Mouse (Mus musculus) CH12.LX (cell line): ENCODE measurements around the gene Camkk2. TPM values are rescaled to one million over a fixed set of nuclear protein-coding genes. Genes with fewer than 3 reads are reported as not detected.

ENCODE experiments used
- DNase-seq: peaks from one replicate; pipeline ENCODE4 v3.0.0-alpha.2; 2013; ENCODE audit errors: extremely low read depth
- H3K27ac ChIP-seq: 2 replicates; pipeline ENCODE4 v1.5.1; 2012; ENCODE audit warnings: low read depth, mild to moderate bottlenecking, control low read depth, moderate library complexity; ENCODE audit not compliant: insufficient read depth
- H3K27me3 ChIP-seq: replicated peaks from 2 replicates; pipeline ENCODE3; 2012; ENCODE audit warnings: inconsistent platforms
- H3K36me3 ChIP-seq, 2 experiments: replicated peaks in 1 of 2; 2 replicates each; pipeline versions ENCODE3 to v1.6.1; 2012; ENCODE audit warnings: inconsistent platforms in 1 of 2, low read length in 1 of 2, mild to moderate bottlenecking in 1 of 2, mixed read lengths in 1 of 2, moderate library complexity in 1 of 2; ENCODE audit not compliant: control insufficient read depth in 1 of 2, insufficient read depth in 1 of 2
- H3K4me1 ChIP-seq, 2 experiments: 2 replicates each; pipeline ENCODE4 v1.6.1; 2012; ENCODE audit warnings: inconsistent platforms in 1 of 2, moderate library complexity in 1 of 2; ENCODE audit not compliant: insufficient read depth in 2 of 2, control insufficient read depth in 1 of 2
- H3K4me2 ChIP-seq: 2 replicates; pipeline ENCODE4 v1.6.1; 2012; ENCODE audit warnings: low read depth, mild to moderate bottlenecking, control low read depth; ENCODE audit not compliant: poor library complexity, insufficient read depth, severe bottlenecking
- H3K4me3 ChIP-seq, 3 experiments: fragments of 150-350 bp in 1 of 3; sonication (generic) in 1 of 3; replicated peaks in 1 of 3; 2 replicates each; pipeline versions ENCODE3 to v1.5.1; 2011 to 2012; ENCODE audit warnings: low read depth in 2 of 3, low read length in 2 of 3, mild to moderate bottlenecking in 2 of 3, moderate library complexity in 2 of 3, control low read depth in 1 of 3, improper control_type of control experiment in 1 of 3, inconsistent platforms in 1 of 3, mixed read lengths in 1 of 3; ENCODE audit not compliant: poor library complexity in 1 of 3
- H3K79me2 ChIP-seq: replicated peaks from 2 replicates; pipeline ENCODE4 v1.6.1; 2012; ENCODE audit warnings: mild to moderate bottlenecking, moderate library complexity; ENCODE audit not compliant: control insufficient read depth, poor library complexity, insufficient read depth, severe bottlenecking; ENCODE audit errors: extremely low read depth
- H3K9ac ChIP-seq: 2 replicates; pipeline ENCODE4 v1.6.1; 2012; ENCODE audit warnings: low read depth, mild to moderate bottlenecking, control low read depth, moderate library complexity; ENCODE audit not compliant: insufficient read depth
- H3K9me3 ChIP-seq: replicated peaks from 2 replicates; pipeline ENCODE3; 2012; ENCODE audit warnings: low read length, inconsistent platforms, mixed read lengths
- BHLHE40 ChIP-seq: IDR thresholded peaks from 2 replicates; pipeline ENCODE4 v1.6.1; 2011; ENCODE audit warnings: mild to moderate bottlenecking, low read depth, low read length, improper control_type of control experiment
- CHD2 ChIP-seq: IDR thresholded peaks from 2 replicates; pipeline ENCODE4 v1.6.1; 2011; ENCODE audit warnings: low read length, improper control_type of control experiment
- ELF1 ChIP-seq: IDR thresholded peaks from 2 replicates; pipeline ENCODE4 v1.6.1; 2014; ENCODE audit warnings: low read depth, mild to moderate bottlenecking, inconsistent platforms, low read length, improper control_type of control experiment
- EP300 ChIP-seq: IDR thresholded peaks from 2 replicates; pipeline ENCODE4 v1.6.1; 2011; ENCODE audit warnings: low read length, improper control_type of control experiment
- ETS1 ChIP-seq: conservative IDR thresholded peaks from 2 replicates; pipeline ENCODE4 v1.6.1; 2012; ENCODE audit warnings: low read depth, mild to moderate bottlenecking, inconsistent platforms, low read length, improper control_type of control experiment, moderate library complexity
- IRF4 ChIP-seq: IDR thresholded peaks from 2 replicates; pipeline ENCODE4 v1.6.1; 2014; ENCODE audit warnings: low read depth, mild to moderate bottlenecking, inconsistent platforms, low read length, improper control_type of control experiment
- JUN ChIP-seq: IDR thresholded peaks from 2 replicates; pipeline ENCODE4 v1.6.1; 2011; ENCODE audit warnings: low read depth, mild to moderate bottlenecking, low read length, improper control_type of control experiment, moderate library complexity; ENCODE audit not compliant: insufficient read depth
- JUND ChIP-seq: conservative IDR thresholded peaks from 2 replicates; pipeline ENCODE4 v1.6.1; 2011; ENCODE audit warnings: low read depth, low read length, improper control_type of control experiment
- MEF2A ChIP-seq: IDR thresholded peaks from 2 replicates; pipeline ENCODE4 v1.6.1; 2014; ENCODE audit warnings: low read depth, mild to moderate bottlenecking, inconsistent platforms, low read length, improper control_type of control experiment, borderline replicate concordance
- MXI1 ChIP-seq: IDR thresholded peaks from 2 replicates; pipeline ENCODE4 v1.6.1; 2011; ENCODE audit warnings: mild to moderate bottlenecking, low read depth, low read length, improper control_type of control experiment
- POLR2A ChIP-seq: IDR thresholded peaks from 2 replicates; pipeline ENCODE4 v1.6.1; 2011; ENCODE audit warnings: low read depth, mild to moderate bottlenecking, improper control_type of control experiment, low read length
- RAD21 ChIP-seq: IDR thresholded peaks from 2 replicates; pipeline ENCODE4 v1.6.1; 2011; ENCODE audit warnings: low read depth, mild to moderate bottlenecking, low read length, improper control_type of control experiment, moderate library complexity
- SMC3 ChIP-seq: IDR thresholded peaks from 2 replicates; pipeline ENCODE4 v1.6.1; 2011; ENCODE audit warnings: low read depth, low read length, improper control_type of control experiment
- TBP ChIP-seq: conservative IDR thresholded peaks from 2 replicates; pipeline ENCODE4 v1.6.1; 2011; ENCODE audit warnings: low read depth, low read length, improper control_type of control experiment
- UBTF ChIP-seq: IDR thresholded peaks from 2 replicates; pipeline ENCODE4 v1.6.1; 2012; ENCODE audit warnings: low read depth, mild to moderate bottlenecking, inconsistent platforms, low read length, improper control_type of control experiment, moderate library complexity
- USF1 ChIP-seq: IDR thresholded peaks from 2 replicates; pipeline ENCODE4 v1.6.1; 2014; ENCODE audit warnings: low read depth, mild to moderate bottlenecking, inconsistent platforms, low read length, improper control_type of control experiment
- ZMIZ1 ChIP-seq: IDR thresholded peaks from 2 replicates; pipeline ENCODE4 v1.6.1; 2012; ENCODE audit warnings: low read depth, mild to moderate bottlenecking, inconsistent platforms, low read length, improper control_type of control experiment
- ZNF384 ChIP-seq: IDR thresholded peaks from 2 replicates; pipeline ENCODE4 v1.6.1; 2012; ENCODE audit warnings: low read depth, low read length, improper control_type of control experiment, inconsistent platforms
- dilution Hi-C: fragments of 300-500 bp; cut with MboI; formaldehyde crosslinking; loops from 2 replicates; pipeline ENCODE4 v1.14.3; 2020; ENCODE audit warnings: low sequenced_read_pairs; ENCODE audit not compliant: extremely low pct_unique_long_range_greater_than_20kb, extremely low pct_ligation_motif_present
- in situ Hi-C: fragments of 300-500 bp; cut with MboI; formaldehyde crosslinking; loops from 3 replicates; pipeline ENCODE4 v1.14.3; 2019; ENCODE audit warnings: low sequenced_read_pairs, low pct_ligation_motif_present, low pct_unique_long_range_greater_than_20kb, mixed read lengths
- polyA plus RNA-seq: library from polyadenylated mRNA; unstranded; fragments of >175 nt; gene quantifications from 2 replicates; pipeline ENCODE4 v1.2.1, GENCODE M21; 2012; ENCODE audit warnings: low read depth; ENCODE audit not compliant: insufficient read length
- total RNA-seq, 2 experiments: library from RNA; depleted of rRNA; stranded (reverse); fragments of 300-350 nt in 1 of 2; fragments of >200 nt in 1 of 2; gene quantifications; 2 replicates each; pipeline ENCODE4 v1.2.3; 2012 to 2014

Gene Camkk2
- total and polyA plus RNA-seq, 3 experiments = 8.6 to 12.7 (median 12.3) TPM

DNA sequence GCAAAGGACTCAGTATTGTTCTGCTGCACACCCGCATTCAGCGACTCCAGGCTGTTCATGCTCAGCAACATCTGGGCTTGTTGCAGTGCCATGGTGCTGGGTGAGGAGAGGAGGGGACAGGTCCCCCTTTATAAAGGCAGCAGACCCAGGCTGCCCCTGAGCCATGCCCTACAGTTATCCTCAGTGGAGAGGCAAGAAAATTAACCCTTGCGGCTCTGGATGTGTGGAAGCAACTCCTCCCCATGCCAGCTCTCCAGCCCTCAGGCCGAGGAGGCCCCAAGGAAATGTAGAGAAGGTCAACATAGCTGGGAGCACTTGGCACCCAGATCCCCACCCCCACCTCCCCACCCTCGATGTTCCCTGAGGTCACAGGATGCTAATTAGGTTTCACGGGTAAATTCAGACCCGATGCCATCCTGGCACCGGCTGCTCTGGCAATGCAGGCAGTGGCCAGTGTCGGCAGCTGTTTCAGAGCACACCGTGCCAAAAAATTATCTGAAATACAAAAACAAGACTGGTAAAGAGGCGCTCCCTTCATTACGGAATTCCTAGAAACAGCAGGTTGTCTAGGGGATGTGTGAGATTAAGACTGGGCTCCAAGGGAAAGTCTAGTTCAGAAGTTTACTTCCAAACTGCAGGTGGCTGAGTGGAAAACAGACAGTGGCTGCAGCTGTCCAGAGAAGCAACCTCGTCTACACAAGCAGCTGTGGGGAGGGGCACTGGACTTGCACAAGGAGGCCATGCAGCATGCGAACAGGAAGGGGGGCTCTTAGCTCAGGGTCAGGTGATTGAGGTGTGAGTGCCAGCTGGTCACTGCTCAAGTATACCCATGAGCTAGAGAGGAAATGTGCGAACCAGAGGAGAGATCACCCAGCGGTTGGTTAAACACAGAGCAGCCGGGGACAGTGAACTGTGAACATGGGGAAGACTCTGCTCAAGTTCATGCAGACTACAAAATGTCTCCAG is 20.5 kb upstream of the Camkk2 start:
- in situ Hi-C loops = no loop called here
- DNase-seq = no peak
- TF ChIP-seq TBP (no peak), USF1 (no peak), SMC3 (no peak), ETS1 (no peak), CHD2 (no peak), ZMIZ1 (no peak), MXI1 (no peak), BHLHE40 (no peak), ELF1 (no peak), MEF2A (no peak), EP300 (no peak)
- TF ChIP-seq, all 38 proteins: peak for 0
- dilution Hi-C loops = no loop called here
- Histone ChIP-seq H3K27me3 (no peaks in the 10 kb centered on the region), H3K27ac (no peak overlapping the region), H3K4me1 (peaks cover 0 to 72% of the 10 kb centered on the region in 2 experiments; a peak in 3 of 4 replicates), H3K36me3 (peaks cover 78 to 88% of the 10 kb centered on the region in 2 experiments), H3K9ac (no peak overlapping the region), H3K79me2 (0 out of 2 replicates have a peak, but pooled peaks cover 9% of the 10 kb centered on the region), H3K9me3 (no peaks in the 10 kb centered on the region), H3K4me3 (no peak overlapping the region), H3K4me2 (no peak overlapping the region)

DNA sequence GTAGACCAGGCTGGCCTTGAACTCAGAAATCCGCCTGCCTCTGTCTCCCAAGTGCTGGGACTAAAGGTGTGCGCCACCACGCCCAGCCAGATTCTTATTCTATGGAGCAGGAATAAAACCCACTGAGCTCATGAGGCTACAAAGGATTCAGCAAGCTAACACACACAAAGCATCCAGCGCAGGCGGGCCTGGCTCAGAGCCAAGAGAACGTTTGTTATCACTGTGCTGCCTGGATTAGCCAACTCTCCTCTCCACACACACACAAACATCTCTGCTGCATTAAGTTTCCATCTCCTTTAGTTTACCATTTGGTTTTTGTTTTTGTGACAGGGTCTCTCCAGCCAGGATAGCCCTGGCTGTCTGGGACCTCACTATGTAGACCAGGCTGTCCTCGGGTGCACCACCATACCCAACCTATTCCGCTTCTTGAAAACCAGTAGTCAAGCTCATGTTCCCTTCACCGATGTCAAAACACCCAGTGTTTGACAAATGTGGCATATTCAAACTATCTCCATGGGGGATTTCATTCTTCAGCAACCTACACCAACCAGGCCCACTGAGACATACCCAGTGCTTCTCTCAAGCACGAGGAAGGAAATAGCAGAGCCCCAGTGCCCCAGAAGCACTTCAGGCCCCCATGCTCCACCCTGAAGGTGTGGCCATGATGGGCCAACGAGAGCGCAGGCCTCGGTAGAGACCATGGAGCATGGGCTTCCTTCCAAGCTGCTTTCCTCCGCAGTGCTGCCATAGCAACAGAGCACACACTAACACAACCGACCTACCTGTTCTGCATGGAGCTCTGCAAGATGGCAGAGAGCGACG is 19.6 kb upstream of the Camkk2 start:
- Histone ChIP-seq H3K9me3 (no peaks in the 10 kb centered on the region), H3K36me3 (peaks cover 77 to 86% of the 10 kb centered on the region in 2 experiments), H3K27ac (no peak overlapping the region), H3K27me3 (no peaks in the 10 kb centered on the region), H3K79me2 (0 out of 2 replicates have a peak, but pooled peaks cover 9% of the 10 kb centered on the region), H3K9ac (no peak overlapping the region), H3K4me1 (peaks cover 0 to 63% of the 10 kb centered on the region in 2 experiments; a peak in 3 of 4 replicates), H3K4me3 (no peak overlapping the region), H3K4me2 (no peak overlapping the region)
- in situ Hi-C loops (no loop called here), dilution Hi-C loops (no loop called here)
- peak; percentile 53 for DNase-seq
- TF ChIP-seq POLR2A (no peak), ZMIZ1 (no peak), TBP (no peak), JUN (no peak), ZNF384 (no peak), IRF4 (no peak), JUND (no peak), ETS1 (no peak), RAD21 (no peak), UBTF (no peak)
